Mouse (Mus musculus) cerebellum, postnatal 25 days (tissue): Measurements from ENCODE around the gene Hsd17b6.
"Not testable (repeated sequence)": the region's sequence is repeated elsewhere in the genome, so short reads cannot be mapped to it uniquely, and the experiment has no call there.

ENCODE experiments used
- DNase-seq, 2 experiments: peaks; one replicate each; pipeline ENCODE4 v3.0.0; 2021; ENCODE audit warnings: mixed read lengths in 2 of 2

The Hsd17b6 gene

DNA sequence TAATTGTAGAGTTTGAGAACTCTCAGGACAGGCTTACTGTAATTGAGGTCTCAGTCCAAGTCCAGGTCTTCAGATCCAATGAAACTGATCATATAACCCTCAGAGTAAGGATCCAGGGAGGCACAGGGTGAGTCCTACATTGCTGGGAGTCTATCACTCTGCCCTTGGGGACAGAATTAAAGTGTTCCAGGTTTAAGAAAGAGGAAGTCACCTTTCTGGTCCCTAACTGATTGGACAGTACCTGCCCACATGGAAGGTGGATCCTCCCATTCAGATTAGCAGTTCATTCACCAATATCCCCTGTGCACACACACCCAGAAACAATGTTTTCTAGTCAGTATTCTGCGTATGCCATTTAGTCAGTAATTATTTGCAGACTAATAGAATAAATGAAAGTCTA is at the start of gene Hsd17b6:
Gene Hsd17b6, minus strand, starts transcription at position 166 of the 400 bp plus-strand sequence.
- DNase-seq, result no peak

DNA sequence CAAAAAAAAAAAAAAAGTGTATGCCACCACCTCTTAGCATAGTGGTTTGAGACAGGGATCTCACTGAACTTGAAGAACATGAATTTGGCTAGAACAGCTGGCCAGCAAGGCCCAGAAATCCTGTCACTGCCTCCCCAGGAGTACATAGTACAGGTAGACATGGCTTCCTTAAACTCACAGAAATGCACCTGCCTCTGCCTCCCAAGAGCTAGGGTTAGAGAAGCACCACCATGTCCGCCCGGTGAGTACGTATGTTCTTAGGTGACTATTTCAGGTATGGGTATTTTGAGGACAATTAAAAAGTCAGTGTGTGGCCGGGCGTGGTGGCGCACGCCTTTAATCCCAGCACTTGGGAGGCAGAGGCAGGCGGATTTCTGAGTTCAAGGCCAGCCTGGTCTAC is 45.6 kb upstream of the Hsd17b6 start:
- DNase-seq, result no peak

DNA sequence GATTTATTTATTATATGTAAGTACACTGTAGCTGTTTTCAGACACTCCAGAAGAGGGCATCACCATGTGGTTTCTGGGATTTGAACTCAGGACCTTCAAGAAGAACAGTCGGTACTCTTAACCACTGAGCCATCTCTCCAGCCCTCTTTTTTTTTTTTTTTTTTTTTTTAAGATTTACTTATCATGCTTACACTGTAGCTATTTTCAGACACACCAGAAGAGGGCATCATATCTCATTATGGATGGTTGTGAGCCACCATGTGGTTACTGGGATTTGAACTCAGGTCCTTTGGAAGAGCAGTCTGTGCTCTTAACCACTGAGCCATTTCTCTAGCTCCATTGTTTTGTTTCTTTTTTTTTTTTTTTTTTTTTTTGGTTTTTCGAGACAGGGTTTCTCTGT is 44.7 kb upstream of the Hsd17b6 start:
- DNase-seq, result not testable (repeated sequence)

DNA sequence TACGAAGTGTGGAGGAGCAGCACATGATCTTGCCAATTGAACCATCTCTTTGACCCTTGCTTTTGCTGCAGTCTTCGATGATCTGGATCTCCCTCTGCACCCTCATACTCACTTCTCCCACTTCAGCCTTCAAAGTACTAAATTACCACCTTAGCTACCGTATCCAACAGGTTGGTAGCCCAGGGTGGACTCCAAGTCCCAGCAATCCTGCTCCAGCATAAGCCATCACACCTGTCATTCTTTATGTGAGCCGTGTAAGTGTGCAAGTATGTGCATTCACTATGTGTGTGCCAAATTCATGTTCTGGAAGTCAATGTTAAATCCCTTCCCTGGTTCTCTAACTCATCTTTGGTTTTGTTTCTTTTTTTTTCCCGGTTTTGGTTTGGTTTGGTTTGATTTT is 44.2 kb upstream of the Hsd17b6 start:
- DNase-seq, result no peak

DNA sequence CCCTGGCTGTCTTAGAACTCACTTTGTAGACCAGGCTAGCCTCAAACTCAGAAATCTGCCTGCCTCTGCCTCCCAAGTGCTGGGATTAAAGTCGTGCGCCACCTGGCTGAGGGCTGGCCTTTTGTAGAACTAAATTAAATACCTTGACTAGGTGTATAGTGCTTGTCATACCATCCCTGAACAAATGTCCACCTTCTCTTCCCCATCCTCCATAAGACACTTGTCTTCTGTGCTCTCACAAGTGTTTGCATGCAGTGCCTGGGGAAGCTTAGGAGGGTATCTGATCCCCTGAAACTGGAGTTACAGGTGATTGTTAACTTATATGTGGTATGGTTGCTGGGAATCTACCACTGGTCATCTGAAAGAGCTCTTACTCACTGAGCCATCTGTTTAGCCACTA is 42.9 kb upstream of the Hsd17b6 start:
- no peak for DNase-seq

DNA sequence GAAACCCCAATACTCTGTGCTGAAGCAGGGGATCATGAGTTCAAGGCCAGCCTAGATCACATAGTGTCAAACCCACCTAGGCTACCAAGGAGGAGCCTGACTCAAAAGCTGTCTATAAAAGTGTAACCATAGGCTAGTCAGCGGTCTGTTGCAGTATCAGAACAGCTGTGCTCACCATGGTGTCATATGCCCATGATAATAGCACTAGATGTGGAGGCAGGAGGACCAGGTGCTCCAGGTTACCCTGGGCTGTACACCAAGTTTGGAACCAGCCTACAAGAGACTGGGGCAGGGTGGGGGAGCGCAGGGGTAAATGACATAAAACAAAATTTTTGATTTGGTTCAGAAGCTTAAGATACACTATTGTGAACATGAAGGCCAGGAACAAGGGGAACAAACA is 42.3 kb upstream of the Hsd17b6 start:
- no peak for DNase-seq

DNA sequence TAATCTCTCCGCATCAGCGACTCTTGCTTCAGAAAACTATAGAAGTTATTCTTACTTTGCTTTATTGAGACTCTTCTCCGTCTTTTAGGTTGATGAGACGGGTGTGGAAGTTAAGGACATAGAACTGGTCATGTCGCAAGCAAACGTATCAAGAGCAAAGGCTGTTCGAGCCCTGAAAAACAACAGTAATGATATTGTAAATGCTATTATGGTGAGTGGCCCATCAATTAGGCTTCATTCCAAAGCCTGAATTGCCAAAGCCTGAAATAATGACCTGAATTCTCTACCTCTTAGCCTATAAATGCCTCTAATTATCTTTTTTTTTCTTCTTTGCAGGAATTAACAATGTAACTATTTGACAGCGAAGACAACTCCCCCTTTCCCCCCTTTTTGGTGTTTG is 40.7 kb upstream of the Hsd17b6 start:
- no peak for DNase-seq

DNA sequence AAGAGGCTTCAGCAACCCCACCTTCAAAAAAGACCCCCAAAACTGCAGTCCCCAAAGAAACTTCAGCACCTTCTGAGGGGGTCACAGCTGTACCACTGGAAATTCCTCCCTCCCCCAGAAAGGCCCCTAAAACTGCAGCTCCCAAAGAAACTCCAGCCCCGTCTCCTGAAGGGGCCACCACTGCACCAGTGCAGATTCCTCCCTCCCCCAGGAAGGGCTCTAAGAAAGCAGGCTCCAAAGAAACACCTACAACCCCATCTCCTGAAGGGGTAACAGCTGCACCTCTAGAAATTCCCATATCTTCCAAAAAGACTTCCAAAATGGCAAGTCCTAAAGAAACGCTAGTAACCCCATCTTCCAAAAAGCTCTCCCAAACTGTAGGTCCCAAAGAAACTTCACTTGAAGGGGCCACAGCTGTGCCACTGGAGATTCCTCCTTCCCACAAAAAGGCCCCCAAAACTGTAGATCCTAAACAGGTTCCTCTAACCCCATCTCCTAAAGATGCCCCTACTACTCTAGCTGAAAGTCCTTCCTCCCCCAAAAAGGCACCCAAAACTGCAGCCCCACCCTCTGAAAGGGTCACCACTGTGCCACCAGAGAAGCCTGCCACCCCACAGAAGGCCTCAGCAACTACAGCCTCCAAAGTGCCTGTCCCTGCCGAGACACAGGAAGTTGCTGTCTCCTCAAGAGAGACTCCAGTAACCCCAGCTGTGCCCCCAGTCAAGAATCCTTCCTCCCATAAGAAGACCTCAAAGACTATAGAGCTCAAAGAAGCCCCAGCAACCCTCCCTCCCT is 35.8 kb upstream of the Hsd17b6 start:
- no peak for DNase-seq

DNA sequence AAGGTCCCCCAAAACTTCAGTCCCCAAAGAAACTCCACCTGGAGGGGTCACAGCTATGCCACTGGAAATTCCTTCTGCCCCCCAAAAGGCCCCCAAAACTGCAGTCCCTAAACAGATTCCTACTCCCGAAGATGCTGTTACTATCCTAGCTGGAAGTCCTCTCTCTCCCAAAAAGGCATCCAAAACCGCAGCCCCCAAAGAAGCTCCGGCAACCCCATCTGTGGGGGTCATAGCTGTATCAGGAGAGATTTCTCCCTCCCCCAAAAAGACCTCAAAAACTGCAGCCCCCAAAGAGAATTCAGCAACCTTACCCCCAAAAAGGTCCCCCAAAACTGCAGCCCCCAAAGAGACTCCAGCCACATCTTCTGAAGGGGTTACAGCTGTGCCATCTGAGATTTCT is 35.1 kb upstream of the Hsd17b6 start:
- DNase-seq, result no peak

DNA sequence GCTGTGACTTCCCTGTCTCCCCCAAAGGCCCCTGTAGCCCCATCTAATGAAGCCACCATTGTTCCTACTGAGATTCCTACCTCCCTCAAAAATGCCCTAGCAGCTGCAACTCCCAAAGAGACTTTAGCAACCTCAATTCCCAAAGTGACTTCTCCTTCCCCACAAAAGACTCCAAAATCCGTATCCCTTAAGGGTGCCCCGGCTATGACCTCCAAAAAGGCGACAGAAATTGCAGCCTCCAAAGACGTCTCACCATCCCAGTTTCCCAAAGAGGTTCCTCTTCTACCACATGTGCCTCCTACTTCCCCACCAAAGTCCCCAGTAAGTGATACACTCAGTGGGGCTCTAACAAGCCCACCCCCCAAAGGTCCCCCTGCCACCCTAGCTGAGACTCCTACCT is 34.2 kb upstream of the Hsd17b6 start:
- no peak for DNase-seq

DNA sequence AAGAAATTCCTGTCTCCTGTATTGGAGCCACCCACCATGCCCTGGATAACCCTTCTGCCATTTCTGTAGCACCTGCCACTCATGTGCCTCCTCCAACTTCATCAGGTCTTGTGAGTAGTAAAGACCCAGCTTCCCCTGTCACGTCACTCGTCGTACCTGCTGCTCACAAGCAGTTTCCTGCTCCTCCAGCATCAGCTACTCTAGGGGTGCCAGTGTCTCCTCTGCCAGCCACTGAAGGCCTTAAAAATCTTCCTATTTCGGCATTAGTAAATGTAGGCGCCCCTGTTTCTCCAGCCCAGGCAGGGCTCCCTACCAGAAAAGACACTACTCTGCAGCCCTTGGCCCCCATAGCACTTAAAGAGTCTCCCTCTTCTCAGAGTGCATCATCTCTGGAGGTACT is 32.9 kb upstream of the Hsd17b6 start:
- no peak for DNase-seq

DNA sequence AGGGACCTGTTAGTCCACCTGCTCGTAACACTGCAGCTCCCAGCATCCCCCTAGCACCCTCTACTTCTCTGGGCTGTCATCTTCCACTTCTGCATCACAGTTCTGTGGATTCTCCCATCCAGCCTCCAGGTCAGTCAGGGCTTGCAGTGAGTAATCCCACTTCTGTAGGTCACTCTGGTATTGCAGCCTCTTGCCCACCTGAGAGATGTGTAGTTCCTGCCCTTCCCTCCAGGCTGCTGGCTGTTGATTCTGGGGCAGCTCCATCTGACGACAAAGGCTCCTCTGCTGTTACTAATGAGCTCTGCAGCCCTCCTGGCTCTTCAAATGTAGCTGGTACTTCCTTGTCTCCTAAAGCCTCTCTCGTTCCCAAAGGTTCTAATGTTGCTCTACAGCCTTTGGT is 32.4 kb upstream of the Hsd17b6 start:
- peak; percentile 22 to 25 for DNase-seq

DNA sequence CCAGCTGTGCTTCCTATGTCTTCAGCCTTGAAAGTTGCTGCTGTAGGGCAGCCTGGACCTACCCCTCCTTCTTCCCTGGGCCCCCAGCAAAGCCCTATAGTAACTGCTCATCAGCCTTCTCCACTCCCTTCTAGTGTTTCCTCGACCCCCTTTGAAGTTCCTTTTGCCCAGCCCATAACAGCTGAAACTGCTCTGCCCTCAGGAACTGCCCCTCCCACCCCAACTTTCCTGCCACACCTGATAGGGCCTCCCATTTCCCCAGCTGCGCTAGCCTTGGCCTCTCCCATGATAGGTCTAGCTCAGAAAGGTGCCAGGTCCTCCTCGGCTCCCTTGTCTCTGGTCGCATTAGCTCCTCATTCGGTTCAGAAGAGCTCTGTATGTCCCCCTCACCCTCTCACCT is 31.8 kb upstream of the Hsd17b6 start:
- peak in 1 of 2 experiments; percentile 17 for DNase-seq

DNA sequence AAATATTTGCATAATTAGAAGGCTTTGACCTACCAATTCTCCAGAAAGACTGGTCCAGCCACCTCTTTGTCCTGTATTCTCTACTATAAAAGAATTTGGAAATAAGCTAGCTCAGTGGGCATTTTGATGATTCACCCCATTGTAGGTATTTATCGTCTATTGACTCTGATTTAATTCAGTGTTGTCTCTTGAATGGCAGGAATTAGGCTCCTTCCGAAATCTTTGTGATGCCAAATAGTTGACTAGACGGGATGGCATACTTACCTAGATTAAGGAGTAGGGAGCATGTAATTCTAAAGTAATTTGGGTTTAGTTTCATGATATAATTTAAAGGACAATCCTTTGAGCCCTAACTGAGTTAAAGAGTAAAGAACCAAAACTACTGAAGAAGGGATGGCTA is 30.5 kb upstream of the Hsd17b6 start:
- DNase-seq, result no peak

DNA sequence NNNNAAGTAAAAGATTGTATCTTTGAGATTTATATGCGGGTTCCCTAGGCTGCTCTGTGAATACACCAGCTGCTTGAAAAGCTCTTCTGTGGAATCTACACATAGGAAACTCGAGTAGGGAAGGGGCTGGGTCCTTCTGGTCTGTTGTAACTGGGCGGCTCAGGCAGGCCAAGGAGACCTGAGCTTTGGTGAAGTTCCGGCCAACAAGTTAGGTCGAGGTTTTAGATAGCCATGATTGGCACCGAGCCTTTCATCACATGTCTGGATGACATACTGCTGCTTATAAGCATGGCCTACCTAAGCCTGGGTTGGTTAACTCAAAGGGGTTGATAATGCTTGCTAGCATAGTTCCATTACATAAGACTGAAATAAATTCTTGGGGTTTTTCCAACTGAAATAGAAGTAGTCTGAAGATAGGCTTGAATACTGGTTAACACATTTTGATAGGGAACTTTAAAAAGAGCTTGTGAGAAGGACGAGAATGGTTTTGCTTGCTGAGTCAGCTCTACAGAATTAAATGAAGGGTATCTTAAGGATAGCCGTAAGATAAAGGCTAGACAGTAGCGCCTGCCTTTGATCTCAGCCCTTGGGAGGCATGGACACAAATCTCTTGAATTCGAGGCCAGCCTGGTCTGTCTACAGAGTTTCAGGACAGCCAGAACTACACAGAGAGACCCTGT is 29.5 kb upstream of the Hsd17b6 start:
- peak; percentile 38 to 56 for DNase-seq

DNA sequence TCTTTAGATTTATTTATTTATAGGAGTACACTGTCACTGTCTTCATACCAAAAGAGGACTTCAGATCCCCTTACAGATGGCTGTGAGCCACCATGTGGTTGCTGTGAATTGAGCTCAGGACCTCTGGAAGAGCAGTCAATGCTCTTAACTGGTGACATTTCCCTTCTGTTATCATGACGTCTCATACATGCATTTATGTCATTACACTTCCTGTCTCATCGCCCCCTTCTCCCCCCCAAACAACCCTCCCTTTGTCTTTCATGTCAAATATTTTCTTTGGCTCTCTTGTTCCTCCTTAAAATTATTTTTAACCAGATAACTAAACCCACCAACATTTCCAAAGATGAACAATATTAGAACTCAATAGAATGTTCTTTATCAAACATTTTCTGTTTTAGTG is 23.4 kb upstream of the Hsd17b6 start:
- no peak for DNase-seq

DNA sequence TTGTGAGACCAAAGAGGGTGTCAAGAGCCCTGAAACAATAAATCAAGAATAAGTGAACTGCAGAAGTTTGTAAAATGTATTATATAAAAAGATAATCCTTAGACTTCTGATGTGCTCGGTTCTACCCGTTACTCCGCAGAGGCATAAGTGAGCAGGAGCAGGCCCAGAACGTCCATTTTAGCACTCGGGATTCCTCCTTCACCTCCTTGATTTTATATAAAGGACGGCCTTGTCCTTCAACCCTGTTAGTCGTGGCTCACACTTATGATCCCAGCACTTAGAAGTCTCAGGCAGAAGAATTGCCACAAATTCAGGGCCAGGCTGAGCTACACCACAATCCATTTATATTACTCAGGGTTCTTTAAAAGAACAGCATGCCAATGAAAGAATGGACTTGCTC is 22.5 kb upstream of the Hsd17b6 start:
- DNase-seq, result no peak

DNA sequence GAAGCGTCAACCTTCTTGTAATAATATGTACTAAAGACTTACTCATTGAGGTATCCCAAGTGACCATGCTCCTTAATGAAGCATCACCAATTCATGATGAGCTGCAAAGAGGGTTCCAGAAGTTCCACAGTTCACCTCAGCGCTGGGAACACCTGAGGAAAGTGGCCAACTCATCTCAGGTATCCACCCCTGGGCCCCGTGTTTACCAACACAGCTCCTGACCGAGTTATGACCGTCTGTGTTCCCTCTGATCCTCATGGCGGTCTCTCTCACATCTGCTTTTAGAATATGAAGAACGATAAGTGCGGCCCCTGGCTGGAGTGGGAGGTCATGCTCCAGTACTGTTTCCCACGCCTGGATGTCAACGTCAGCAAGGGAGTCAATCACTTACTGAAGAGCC is 16.1 kb upstream of the Hsd17b6 start:
- DNase-seq, result no peak

DNA sequence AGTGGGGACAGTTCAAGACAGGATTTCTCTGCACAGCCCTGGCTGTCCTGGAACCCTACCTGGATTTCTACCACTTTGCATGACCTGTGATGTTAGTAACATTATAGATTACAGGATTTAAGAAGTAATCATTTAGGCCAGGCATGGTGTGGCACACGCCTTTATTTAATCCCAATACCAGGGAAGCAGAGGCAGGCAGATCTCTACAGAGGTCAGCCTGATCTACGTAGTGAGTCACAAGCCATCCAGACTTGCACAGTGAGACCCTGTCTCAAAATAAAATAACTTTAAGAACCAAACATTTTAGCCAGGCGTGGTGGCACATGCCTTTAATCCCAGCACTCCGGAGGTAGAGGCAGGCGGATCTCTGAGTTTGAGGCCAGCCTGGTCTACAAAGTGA is 14.8 kb upstream of the Hsd17b6 start:
- DNase-seq, result no peak

DNA sequence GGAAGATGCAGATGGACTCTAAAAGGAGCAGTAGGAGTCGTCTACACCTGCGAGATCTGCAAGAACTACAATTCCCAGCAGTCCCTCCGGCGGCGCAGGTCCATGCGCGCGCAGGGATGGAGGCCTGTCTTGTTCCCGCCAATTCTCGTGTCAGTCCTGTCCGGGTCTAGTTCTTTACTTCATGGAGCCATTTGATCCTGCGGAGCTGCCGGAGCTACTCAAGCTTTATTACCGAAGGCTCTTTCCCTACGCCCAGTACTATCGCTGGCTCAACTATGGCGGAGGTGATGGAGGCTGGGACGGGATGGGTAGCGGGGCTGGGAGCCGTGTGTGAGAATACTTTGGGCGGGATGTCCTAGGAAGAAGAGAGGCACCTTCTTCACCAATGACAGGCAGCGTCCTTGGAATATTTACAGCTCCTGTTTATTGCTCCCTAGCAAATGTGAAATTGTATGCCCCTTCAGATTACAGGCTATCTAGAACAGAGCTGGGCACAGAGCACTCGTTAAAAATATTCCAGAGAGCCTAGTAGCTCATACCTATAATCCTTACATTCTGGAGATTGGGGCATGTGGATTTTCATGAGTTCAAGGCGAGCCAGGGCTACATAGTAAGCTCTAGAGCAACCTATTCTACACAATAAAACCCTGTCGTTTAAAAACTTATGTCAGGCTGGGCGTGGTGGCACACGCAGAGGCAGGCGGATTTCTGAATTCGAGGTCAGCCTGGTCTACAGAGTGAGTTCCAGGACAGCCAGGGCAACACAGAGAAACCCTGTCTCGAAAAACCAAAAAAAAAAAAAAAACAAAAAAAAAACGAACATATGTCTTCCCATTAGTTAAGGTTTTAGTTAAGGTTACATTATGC is 7.9 kb upstream of the Hsd17b6 start, which contains the start of gene Prim1:
Gene Prim1, plus strand, starts transcription at position 101 of the 867 bp plus-strand sequence.
- DNase-seq, result peak; percentile 86 to 91

DNA sequence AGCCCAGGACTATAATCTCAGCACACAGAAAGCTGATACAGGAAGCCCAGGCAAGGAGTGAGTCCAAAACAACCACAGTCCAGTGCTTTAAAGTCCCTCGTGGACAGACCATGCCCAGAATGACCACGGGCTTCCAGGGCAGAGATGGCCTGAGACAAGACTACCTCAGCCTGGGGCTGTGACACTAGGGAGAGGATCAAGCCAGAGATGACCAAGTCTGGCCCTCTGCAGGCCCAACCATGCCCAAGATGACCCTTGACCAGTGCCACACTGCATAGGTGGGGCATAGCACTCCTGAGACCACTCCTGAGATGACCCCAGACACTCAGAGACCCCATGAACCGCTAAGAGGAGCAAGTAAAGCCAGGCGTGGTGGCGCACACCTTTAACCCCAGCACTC is 2.3 kb upstream of the Hsd17b6 start:
- no peak for DNase-seq

DNA sequence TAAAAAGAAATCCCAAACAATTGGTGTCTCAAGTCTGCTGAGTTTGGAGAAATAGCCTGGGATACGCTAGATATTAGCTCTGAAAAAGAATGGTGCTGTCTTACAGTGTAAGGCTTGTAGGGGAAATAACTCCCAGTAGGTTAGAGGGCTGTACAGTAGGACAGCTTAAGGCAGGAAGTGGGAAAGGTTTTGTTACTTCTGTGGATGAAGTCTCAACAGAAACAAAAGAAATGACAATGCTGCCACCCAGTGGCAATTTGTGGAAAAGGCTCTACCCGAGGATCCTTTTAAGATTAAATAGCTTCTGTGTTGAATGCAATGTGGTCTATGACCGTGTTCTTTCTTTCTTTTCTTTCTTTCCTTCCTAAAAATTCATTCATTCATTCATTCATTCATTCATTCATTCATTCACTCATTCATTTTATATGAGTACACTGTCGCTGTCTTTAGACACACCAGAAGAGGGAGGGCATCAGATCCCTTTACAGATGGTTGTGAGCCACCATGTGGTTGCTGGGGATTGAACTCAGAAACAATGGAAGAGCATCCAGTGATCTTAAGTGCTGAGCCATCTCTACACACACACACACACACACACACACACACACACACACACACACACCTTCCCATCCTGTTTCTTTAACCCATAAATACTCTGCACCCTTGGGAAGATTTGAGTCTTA is 937 bp upstream of the Hsd17b6 start:
- peak; percentile 70 to 82 for DNase-seq

DNA sequence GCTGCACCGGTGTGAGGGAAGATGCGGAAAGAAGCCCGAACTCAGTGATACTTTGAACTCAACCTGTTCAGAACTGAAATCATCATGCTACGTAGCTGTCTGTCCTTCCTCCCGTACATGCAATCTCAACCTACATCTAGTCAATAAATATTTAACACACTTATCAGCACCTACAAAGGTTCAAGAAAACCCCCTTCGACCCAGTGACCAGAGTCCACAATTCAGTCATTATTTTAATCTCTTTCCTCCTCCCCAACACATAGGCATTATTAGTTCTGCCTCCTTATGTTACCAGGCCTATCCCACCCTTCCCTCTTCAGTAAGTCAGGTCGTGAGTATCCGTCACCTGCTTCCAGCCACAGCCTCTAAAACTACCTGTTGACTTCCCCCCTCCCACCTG is 1.9 kb downstream of the Hsd17b6 start:
- DNase-seq, result no peak
